Mouse (Mus musculus): ENCODE data around the gene Gm10487. TPM values are rescaled to one million over a fixed set of nuclear protein-coding genes. Genes with fewer than 3 reads are reported as not detected.
"Not testable (repeated sequence)": the region's sequence is repeated elsewhere in the genome, so short reads cannot be mapped to it uniquely, and the experiment has no call there.

Gm10487 gene
- total RNA-seq (2021) = not detected

DNA sequence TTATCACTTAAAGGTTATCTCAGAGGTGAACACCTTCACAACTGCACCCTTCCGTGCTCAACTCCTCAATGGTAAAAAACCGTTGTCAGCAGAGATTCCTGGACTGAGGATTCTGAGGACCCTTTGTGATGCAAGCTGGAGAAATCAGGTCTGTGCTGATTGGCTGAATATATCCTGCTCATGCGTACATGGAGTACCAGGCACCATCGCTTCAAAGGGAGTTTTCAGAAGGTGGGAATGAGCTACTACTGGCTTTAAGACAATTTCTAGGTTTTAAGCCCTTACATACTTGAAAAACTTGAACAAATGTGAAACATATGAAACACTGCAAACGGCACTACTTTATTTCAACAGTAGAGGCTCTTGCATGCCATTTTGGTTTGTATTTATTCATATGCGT lies at the start of gene Gm10487:
Gm10487 (minus strand) TSS at position 101 of the 400 bp plus-strand sequence.
- intact Hi-C loops (cut with DNase I) = not testable (repeated sequence)

More for the DNA sequence above, at the start of gene Gm10487:
- DNase-seq = not testable (repeated sequence)
